Mouse (Mus musculus) myocyte (in vitro differentiated cells): ENCODE results near the gene Cd163l1.

Source experiments
- CEBPB ChIP-seq: IDR thresholded peaks from 2 replicates; pipeline ENCODE4 v1.6.1; 2011; ENCODE audit warnings: mild to moderate bottlenecking, moderate library complexity; ENCODE audit not compliant: poor library complexity, insufficient read depth, severe bottlenecking
- E2F4 ChIP-seq: IDR thresholded peaks from one replicate; pipeline ENCODE4 v1.6.1; 2011; ENCODE audit warnings: mild to moderate bottlenecking, control low read depth, moderate library complexity; ENCODE audit not compliant: insufficient read depth
- MAX ChIP-seq: IDR thresholded peaks from one replicate; pipeline ENCODE4 v1.6.1; 2011; ENCODE audit warnings: low read depth, mild to moderate bottlenecking, control low read depth
- MYOD1 ChIP-seq, 3 experiments: IDR thresholded peaks; one replicate each; pipeline ENCODE4 v1.6.1; 2011; ENCODE audit warnings: control low read depth in 2 of 3, low read depth in 2 of 3, mild to moderate bottlenecking in 2 of 3, moderate library complexity in 1 of 3; ENCODE audit not compliant: insufficient read length in 2 of 3, control insufficient read depth in 1 of 3
- POLR2A ChIP-seq: IDR thresholded peaks from one replicate; pipeline ENCODE4 v1.6.1; 2011; ENCODE audit warnings: low read depth, mild to moderate bottlenecking, control low read depth, moderate library complexity; ENCODE audit not compliant: insufficient read length
- POLR2AphosphoS2 ChIP-seq: IDR thresholded peaks from one replicate; pipeline ENCODE4 v1.6.1; 2011; ENCODE audit warnings: low read depth, control low read depth; ENCODE audit not compliant: insufficient read length
- REST ChIP-seq: IDR thresholded peaks from one replicate; pipeline ENCODE4 v1.6.1; 2011; ENCODE audit warnings: mild to moderate bottlenecking, control low read depth, moderate library complexity; ENCODE audit not compliant: insufficient read depth, insufficient read length
- TCF12 ChIP-seq: IDR thresholded peaks from one replicate; pipeline ENCODE4 v1.6.1; 2011; ENCODE audit warnings: mild to moderate bottlenecking, control low read depth; ENCODE audit not compliant: poor library complexity, insufficient read depth, severe bottlenecking
- TCF3 ChIP-seq: IDR thresholded peaks from one replicate; pipeline ENCODE4 v1.6.1; 2011; ENCODE audit warnings: low read depth, control low read depth; ENCODE audit not compliant: insufficient read length
- USF1 ChIP-seq: IDR thresholded peaks from one replicate; pipeline ENCODE4 v1.6.1; 2011; ENCODE audit warnings: low read depth, mild to moderate bottlenecking, control low read depth, moderate library complexity

GRCm38 (mm10) chr7:140219268-140219667 lies 1.2 kb downstream of the Cd163l1 start:
- TF ChIP-seq POLR2A (no peak), CEBPB (no peak), MYOD1 (IDR thresholded peaks at IDR 0.05; ENCODE audit: control insufficient read depth in 1 of 3, insufficient read length in 2 of 3, low read depth in 2 of 3) (no peak), E2F4 (no peak), TCF12 (no peak), POLR2AphosphoS2 (no peak), MAX (no peak), USF1 (no peak), REST (peak; percentile 70), TCF3 (no peak)
